Mouse (Mus musculus): Measurements from ENCODE around the gene Plcb1.

The Plcb1 gene

GRCm38 (mm10) chr2:135053391-135053790 lies 267.5 kb downstream of the Plcb1 start:
- no peak for DNase-seq (ENCODE audit: low read depth, low spot score)

GRCm38 (mm10) chr2:135067419-135067818 lies 281.6 kb downstream of the Plcb1 start:
- no peak for DNase-seq (ENCODE audit: low read depth, low spot score)

GRCm38 (mm10) chr2:135071349-135071748 lies 285.5 kb downstream of the Plcb1 start:
- no peak for DNase-seq (ENCODE audit: low read depth, low spot score)

- DNase-seq (ENCODE audit: low read depth, low spot score), result no peak
Measured at GRCm38 (mm10) chr2:135072503-135072902, 286.6 kb downstream of the Plcb1 start.

- DNase-seq (ENCODE audit: low read depth, low spot score), result no peak
Measured at GRCm38 (mm10) chr2:135073014-135073413, 287.1 kb downstream of the Plcb1 start.

GRCm38 (mm10) chr2:135075375-135075774 lies 289.5 kb downstream of the Plcb1 start:
- DNase-seq (ENCODE audit: low read depth, low spot score), result no peak

- no peak for DNase-seq (ENCODE audit: low read depth, low spot score)
Measured at GRCm38 (mm10) chr2:135092588-135093162, 306.8 kb downstream of the Plcb1 start.

GRCm38 (mm10) chr2:135101292-135101691 lies 315.4 kb downstream of the Plcb1 start:
- no peak for DNase-seq (ENCODE audit: low read depth, low spot score)

- no peak for DNase-seq (ENCODE audit: low read depth, low spot score)
Measured at GRCm38 (mm10) chr2:135101943-135102342, 316.1 kb downstream of the Plcb1 start.

GRCm38 (mm10) chr2:135106649-135107048 lies 320.8 kb downstream of the Plcb1 start:
- no peak for DNase-seq (ENCODE audit: low read depth, low spot score)

- no peak for DNase-seq (ENCODE audit: low read depth, low spot score)
Measured at GRCm38 (mm10) chr2:135108607-135109006, 322.7 kb downstream of the Plcb1 start.

GRCm38 (mm10) chr2:135114501-135115128 lies 328.7 kb downstream of the Plcb1 start:
- DNase-seq (ENCODE audit: low read depth, low spot score), result no peak

- DNase-seq (ENCODE audit: low read depth, low spot score), result no peak
Measured at GRCm38 (mm10) chr2:135123057-135123456, 337.2 kb downstream of the Plcb1 start.

- DNase-seq (ENCODE audit: low read depth, low spot score), result no peak
Measured at GRCm38 (mm10) chr2:135123695-135124343, 338.0 kb downstream of the Plcb1 start.

- DNase-seq (ENCODE audit: low read depth, low spot score), result no peak
Measured at GRCm38 (mm10) chr2:135140576-135140975, 354.7 kb downstream of the Plcb1 start.

GRCm38 (mm10) chr2:135152289-135152688 lies 366.4 kb downstream of the Plcb1 start:
- DNase-seq (ENCODE audit: low read depth, low spot score), result no peak

GRCm38 (mm10) chr2:135153248-135153647 lies 367.4 kb downstream of the Plcb1 start:
- no peak for DNase-seq (ENCODE audit: low read depth, low spot score)

GRCm38 (mm10) chr2:135156055-135156454 lies 370.2 kb downstream of the Plcb1 start:
- no peak for DNase-seq (ENCODE audit: low read depth, low spot score)

- no peak for DNase-seq (ENCODE audit: low read depth, low spot score)
Measured at GRCm38 (mm10) chr2:135157961-135158360, 372.1 kb downstream of the Plcb1 start.

- DNase-seq (ENCODE audit: low read depth, low spot score), result no peak
Measured at GRCm38 (mm10) chr2:135161673-135162072, 375.8 kb downstream of the Plcb1 start.

- no peak for DNase-seq (ENCODE audit: low read depth, low spot score)
Measured at GRCm38 (mm10) chr2:135165512-135165911, 379.6 kb downstream of the Plcb1 start.

GRCm38 (mm10) chr2:135175544-135175943 lies 389.7 kb downstream of the Plcb1 start:
- no peak for DNase-seq (ENCODE audit: low read depth, low spot score)

GRCm38 (mm10) chr2:135187659-135188058 lies 401.8 kb downstream of the Plcb1 start:
- no peak for DNase-seq (ENCODE audit: low read depth, low spot score)

Data from A20 (cell line).